ENCODE assay signal across 18 mouse cellular contexts in the genomic region with DNA sequence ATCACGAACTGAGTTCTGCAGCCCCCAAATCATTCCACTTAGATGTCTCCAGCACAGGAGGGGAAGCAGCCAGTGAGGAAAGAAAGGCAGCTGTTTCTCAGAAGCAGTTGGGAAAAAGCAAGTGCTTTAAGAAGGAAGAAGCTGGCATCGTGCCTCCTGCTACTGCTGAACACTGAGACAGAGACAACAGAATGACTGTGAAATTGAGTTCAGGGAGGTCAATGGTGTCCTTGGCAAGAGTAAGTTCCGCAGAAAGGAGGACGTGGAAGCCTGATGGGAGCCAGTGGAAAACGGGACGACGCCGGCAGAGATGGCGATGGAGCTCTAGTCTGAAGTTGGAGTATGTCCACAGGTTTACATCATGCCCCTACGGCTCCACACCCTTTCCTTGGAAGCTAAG. TPM values are rescaled to one million over a fixed set of nuclear protein-coding genes. Genes with fewer than 3 reads are reported as not detected.
DNase-seq lines count a peak whose midpoint lies in the region; ATAC-seq and TF ChIP-seq lines count a peak whose summit lies in the region.
"Had no signal": no experiment of that assay in that cellular context is flagged by ENCODE, and none has a peak within 500 bp of the region (broad histone marks: within the 10 kb centered on the region; RNA-seq: fewer than 3 reads in every experiment).

No protein-coding gene starts in this region.

- no peak for TF ChIP-seq CTCF in kidney, adult 2 months (conservative IDR thresholded peaks at IDR 0.05; ENCODE audit: insufficient read depth, insufficient read length, low read depth, low read length)
- TF ChIP-seq CTCF in midbrain, postnatal 0 days (IDR thresholded peaks at IDR 0.05): no peak

- H3K4me3 ChIP-seq in kidney, adult 2 months (ENCODE audit: insufficient read depth, low read depth, low read length): no peak overlapping the region
- H3K4me3 ChIP-seq in midbrain, postnatal 0 days (ENCODE audit: low read depth, low read length): no peak overlapping the region
- no peak overlapping the region for H3K4me3 ChIP-seq in midbrain, embryonic 14.5 days (replicated peaks; ENCODE audit: low read depth, low read length)
- H3K4me3 ChIP-seq: embryonic facial prominence, embryonic 13.5 days; forebrain, embryonic 12.5 days; liver, embryonic 15.5 days had no signal

- no peak for ATAC-seq in midbrain, postnatal 0 days (ENCODE audit: low FRiP score)
- no peak for ATAC-seq in midbrain, embryonic 14.5 days (ENCODE audit: low FRiP score, low TSS enrichment)
- ATAC-seq: Patski had no signal

- H3K27me3 ChIP-seq in kidney, adult 2 months (replicated peaks; ENCODE audit: control insufficient read depth, insufficient read depth, low read length): no peaks in the 10 kb centered on the region
- H3K27me3 ChIP-seq in midbrain, postnatal 0 days (ENCODE audit: insufficient read depth, low read length): no peaks in the 10 kb centered on the region
- no peaks in the 10 kb centered on the region for H3K27me3 ChIP-seq in midbrain, embryonic 14.5 days (ENCODE audit: control insufficient read depth, insufficient read depth, low read length)
- H3K27me3 ChIP-seq: CH12.LX; embryonic facial prominence, embryonic 13.5 days; forebrain, embryonic 12.5 days; liver, embryonic 15.5 days; Patski had no signal

- DNase-seq in kidney, adult 2 months: peak; percentile 37
- no peak for DNase-seq in kidney, postnatal 4 days
- peak; percentile 33 for DNase-seq in midbrain, postnatal 0 days (ENCODE audit: low spot score)
- no peak for DNase-seq in midbrain, embryonic 14.5 days
- peak; percentile 42 to 52 for DNase-seq in heart, postnatal 10 days
- DNase-seq in lung, postnatal 10 days: peak; percentile 65
- no peak for DNase-seq in frontal cortex, postnatal 10 days (ENCODE audit: low spot score in 2 of 2)
- no peak for DNase-seq in ovary, postnatal 36 days (ENCODE audit: low spot score)
- DNase-seq: adrenal gland, adult 2 months; cerebellum, postnatal 25 days; thymus, adult 18-20 months had no signal

- H3K9ac ChIP-seq in midbrain, postnatal 0 days (replicated peaks; ENCODE audit: low read length, poor library complexity, severe bottlenecking): no peak overlapping the region
- H3K9ac ChIP-seq in midbrain, embryonic 14.5 days (replicated peaks; ENCODE audit: low read length): no peak overlapping the region
- H3K9ac ChIP-seq: embryonic facial prominence, embryonic 13.5 days; forebrain, embryonic 12.5 days; hindbrain, embryonic 14.5 days; liver, embryonic 15.5 days had no signal

- no peaks in the 10 kb centered on the region for H3K36me3 ChIP-seq in kidney, adult 2 months (ENCODE audit: control insufficient read depth, insufficient read depth, low read length)
- H3K36me3 ChIP-seq in midbrain, postnatal 0 days (ENCODE audit: insufficient read depth, low read length): no peaks in the 10 kb centered on the region
- no peaks in the 10 kb centered on the region for H3K36me3 ChIP-seq in midbrain, embryonic 14.5 days (ENCODE audit: control insufficient read depth, insufficient read depth, low read length)
- H3K36me3 ChIP-seq: embryonic facial prominence, embryonic 13.5 days; forebrain, embryonic 12.5 days; liver, embryonic 15.5 days had no signal

- WGBS in kidney, adult 2 months: 67% methylated on average over 10 of the region's 10 CpGs
- 79% methylated on average over 10 of the region's 10 CpGs for WGBS in midbrain, postnatal 0 days
- WGBS in midbrain, embryonic 14.5 days: 82% methylated on average over 10 of the region's 10 CpGs

- peaks cover 10% of the 10 kb centered on the region; the same call in 1 of the 2 replicates for H3K4me1 ChIP-seq in kidney, adult 2 months (ENCODE audit: control insufficient read depth, insufficient read depth, low read length)
- H3K4me1 ChIP-seq in midbrain, postnatal 0 days (ENCODE audit: insufficient read depth, low read length): no peaks in the 10 kb centered on the region
- H3K4me1 ChIP-seq in midbrain, embryonic 14.5 days (ENCODE audit: control insufficient read depth, insufficient read depth, low read length): no peaks in the 10 kb centered on the region
- H3K4me1 ChIP-seq: embryonic facial prominence, embryonic 13.5 days; forebrain, embryonic 12.5 days; liver, embryonic 15.5 days had no signal

- intact Hi-C loops in heart, postnatal 10 days (cut with DNase I): no loop called here

- no peak for TF ChIP-seq POLR2A in kidney, adult 2 months (IDR thresholded peaks at IDR 0.05; ENCODE audit: low read depth, low read length)

- no peaks in the 10 kb centered on the region for H3K9me3 ChIP-seq in midbrain, postnatal 0 days (ENCODE audit: low read length)
- no peaks in the 10 kb centered on the region for H3K9me3 ChIP-seq in midbrain, embryonic 14.5 days (ENCODE audit: control insufficient read depth, low read length)
- H3K9me3 ChIP-seq: embryonic facial prominence, embryonic 13.5 days; forebrain, embryonic 12.5 days; liver, embryonic 15.5 days had no signal

- no peak overlapping the region for H3K4me2 ChIP-seq in midbrain, postnatal 0 days (ENCODE audit: low read depth, low read length, poor library complexity, severe bottlenecking)
- H3K4me2 ChIP-seq in midbrain, embryonic 14.5 days (ENCODE audit: low read length): no peak overlapping the region
- H3K4me2 ChIP-seq: embryonic facial prominence, embryonic 13.5 days; forebrain, embryonic 12.5 days; hindbrain, embryonic 14.5 days; liver, embryonic 15.5 days; midbrain, embryonic 11.5 days had no signal

- no peak overlapping the region for H3K27ac ChIP-seq in kidney, adult 2 months (ENCODE audit: insufficient read depth, low read depth, low read length)
- no peak overlapping the region for H3K27ac ChIP-seq in midbrain, postnatal 0 days (ENCODE audit: low read depth, low read length)
- no peak overlapping the region for H3K27ac ChIP-seq in midbrain, embryonic 14.5 days (replicated peaks; ENCODE audit: low read depth, low read length)
- H3K27ac ChIP-seq: embryonic facial prominence, embryonic 13.5 days; forebrain, embryonic 12.5 days; hindbrain, embryonic 14.5 days; liver, embryonic 15.5 days had no signal

RNA-seq across cellular contexts. Expression of a gene that starts 48.1 kb away (rescaled TPM):
- polyA plus RNA-seq in kidney, adult 2 months (2012; rRNA removed): 155 and 165 TPM in 2 replicates
- total RNA-seq in midbrain, postnatal 0 days (2014; rRNA removed): 227 and 233 TPM in 2 replicates
- polyA plus RNA-seq in midbrain, postnatal 0 days (2015; fragmentation: Nextera tagmentation; extraction: Ambion mirVana): 231 and 234 TPM in 2 replicates
- 156 and 171 TPM in 2 replicates for polyA plus RNA-seq in midbrain, embryonic 14.5 days (2014; fragmentation: Nextera tagmentation; extraction: Ambion mirVana)
- total RNA-seq in heart, postnatal 10 days (2021): 100 to 1,000 TPM; 137 to 186 TPM
- total RNA-seq: CH12.LX had no signal

Comparison
In these comparisons a context has a peak if more than half of its experiments do, and no peak if none do; other contexts are left out.
1. DNase-seq: peak in kidney, adult 2 months (single experiment), midbrain, postnatal 0 days (single experiment), heart, postnatal 10 days (2 of 2) and lung, postnatal 10 days (single experiment); none in kidney, postnatal 4 days (0 of 2), midbrain, embryonic 14.5 days (single experiment), frontal cortex, postnatal 10 days (0 of 2) and ovary, postnatal 36 days (single experiment).